Mouse (Mus musculus) spleen, adult 12 weeks (tissue): ENCODE data around the gene Phf3.
"Not testable (repeated sequence)": the region's sequence is repeated elsewhere in the genome, so short reads cannot be mapped to it uniquely, and the experiment has no call there.

ENCODE experiments used
- DNase-seq: peaks from one replicate; pipeline ENCODE4 v3.0.0; 2022; ENCODE audit warnings: low spot score

Phf3 gene

GRCm38 (mm10) chr1:30770599-30770998, 103.1 kb downstream of the Phf3 start:
- DNase-seq = not testable (repeated sequence)

- no peak for DNase-seq
Observed at GRCm38 (mm10) chr1:30756794-30757193, 116.9 kb downstream of the Phf3 start.

- DNase-seq = no peak
Observed at GRCm38 (mm10) chr1:30755453-30756224, 118.1 kb downstream of the Phf3 start.
